Mouse (Mus musculus): Measurements from ENCODE around the gene Dtnb.
A peak's percentile ranks its signal among the peaks of the same experiment; 100 is the strongest.
"Not testable (repeated sequence)": the region's sequence is repeated elsewhere in the genome, so short reads cannot be mapped to it uniquely, and the experiment has no call there.

The Dtnb gene

DNA sequence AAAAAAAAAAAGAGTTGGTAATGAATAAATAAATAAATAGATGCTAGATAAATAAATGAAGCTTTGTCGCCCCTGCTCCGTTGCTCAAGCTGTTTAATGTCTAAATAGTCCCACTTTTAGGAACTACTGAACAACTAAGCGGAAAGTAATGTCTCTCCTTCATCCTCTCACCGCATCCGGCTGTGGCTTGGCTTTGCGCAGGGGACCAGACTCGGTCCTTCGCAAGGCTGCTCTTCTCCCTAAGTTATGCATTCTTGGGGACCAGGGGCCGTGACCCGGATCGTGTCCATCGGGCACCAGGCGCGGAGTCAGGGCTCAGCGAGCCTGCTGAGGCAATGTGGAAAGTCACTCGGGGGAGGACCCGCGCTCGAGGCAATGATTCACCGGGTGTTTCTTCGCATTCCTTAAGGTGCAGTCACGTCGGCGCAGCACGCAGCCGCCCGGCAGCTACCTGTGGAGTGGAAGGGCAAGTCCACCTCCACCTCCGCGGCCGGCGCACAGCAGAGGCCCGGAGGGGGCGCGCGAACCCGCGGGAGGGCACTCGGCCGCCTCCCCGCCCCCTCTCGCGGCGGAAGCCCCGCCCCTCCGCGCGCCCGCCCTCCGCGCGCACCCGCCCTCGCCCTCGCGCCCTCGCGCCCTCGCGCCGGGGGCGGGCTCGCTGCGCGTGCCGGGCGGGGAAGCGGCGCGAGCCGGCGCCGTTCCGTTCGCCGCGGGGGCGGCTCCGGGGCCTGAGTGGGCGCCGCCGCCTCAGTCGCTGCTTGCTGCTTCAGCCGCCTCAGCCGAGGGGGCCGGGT is at the start of gene Dtnb:
TSS of gene Dtnb (plus strand) at position 595 of the 794 bp plus-strand sequence.
- peak; percentile 35 to 64 for DNase-seq (ENCODE audit: low spot score in 2 of 2)

DNA sequence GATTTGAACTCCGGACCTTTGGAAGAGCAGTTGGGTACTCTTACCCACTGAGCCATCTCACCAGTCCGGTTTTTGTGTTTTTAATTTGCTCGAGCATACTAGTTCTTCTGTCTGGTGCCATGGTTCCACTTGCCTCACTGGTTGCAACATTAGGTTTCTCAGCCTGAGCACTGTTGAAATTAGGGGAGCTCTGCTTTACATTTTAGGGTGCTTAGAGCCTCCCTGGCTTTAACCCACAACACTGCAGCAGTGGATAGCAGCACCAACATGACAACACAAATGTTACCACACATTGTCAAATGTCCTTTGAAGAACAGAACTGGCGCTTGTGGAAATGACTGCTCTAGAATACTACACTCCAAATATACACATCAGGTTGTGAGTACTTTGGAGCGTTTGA is 46.6 kb upstream of the Dtnb start:
- DNase-seq (ENCODE audit: low spot score in 2 of 2), result no peak

DNA sequence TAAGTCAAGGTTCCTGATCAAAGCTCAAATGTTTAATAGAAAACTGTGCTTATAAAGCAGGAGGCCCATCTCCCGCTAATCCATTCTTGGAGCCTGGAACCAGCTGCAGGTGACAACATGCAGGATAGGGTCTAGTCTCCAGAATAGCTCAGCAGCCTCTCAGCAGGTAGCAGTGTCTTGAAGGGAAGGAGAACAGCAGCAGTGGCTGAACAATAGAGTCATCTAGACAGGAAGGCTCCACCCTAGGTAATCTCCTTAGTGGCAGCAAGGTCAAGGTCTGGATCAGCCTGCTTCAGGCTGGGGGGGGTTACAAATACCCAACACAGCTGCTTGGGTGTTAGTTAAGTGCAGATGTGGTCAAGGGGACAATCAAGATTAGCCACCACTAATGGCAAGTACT is 36.7 kb upstream of the Dtnb start:
- not testable (repeated sequence) for DNase-seq (ENCODE audit: low spot score in 2 of 2)

DNA sequence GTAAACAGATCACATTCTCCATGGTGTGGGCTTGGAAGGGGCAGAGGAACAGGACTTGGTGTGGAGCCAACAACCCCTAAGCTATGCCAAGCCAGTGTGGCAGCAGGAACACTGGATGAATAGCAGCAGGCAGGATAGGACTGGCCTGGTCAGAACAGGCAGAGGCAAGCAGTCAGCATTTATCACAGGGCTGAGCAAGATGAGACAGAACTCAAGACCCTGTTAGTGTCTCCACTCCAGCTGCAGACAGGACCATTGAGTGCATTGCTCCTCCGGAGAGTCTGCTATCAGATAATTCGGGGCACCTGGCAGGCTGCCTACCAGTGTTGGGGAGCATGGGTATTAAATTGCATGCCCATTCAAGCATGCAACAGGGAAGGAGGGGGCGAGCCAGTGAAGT is 34.6 kb upstream of the Dtnb start:
- no peak for DNase-seq (ENCODE audit: low spot score in 2 of 2)

DNA sequence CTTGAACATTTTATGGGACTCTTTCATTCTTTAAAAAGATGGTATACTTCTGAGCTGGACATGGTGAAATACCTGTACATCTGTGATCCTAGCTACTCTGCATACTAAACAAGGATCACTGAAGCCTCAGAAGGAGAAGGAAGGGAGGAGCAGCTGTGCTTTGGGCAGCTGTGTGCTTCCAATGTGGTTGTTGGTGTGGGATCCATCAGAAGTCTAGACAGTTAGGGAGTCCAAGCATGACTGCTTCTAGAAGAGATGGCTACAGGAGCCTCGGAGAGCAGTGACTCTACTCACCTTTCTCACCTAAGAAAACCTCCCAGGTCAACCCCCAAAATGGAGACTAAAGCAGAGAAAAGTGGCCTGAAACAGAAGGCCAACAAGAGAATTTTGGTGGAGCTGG is 34.1 kb upstream of the Dtnb start:
- no peak for DNase-seq (ENCODE audit: low spot score in 2 of 2)

DNA sequence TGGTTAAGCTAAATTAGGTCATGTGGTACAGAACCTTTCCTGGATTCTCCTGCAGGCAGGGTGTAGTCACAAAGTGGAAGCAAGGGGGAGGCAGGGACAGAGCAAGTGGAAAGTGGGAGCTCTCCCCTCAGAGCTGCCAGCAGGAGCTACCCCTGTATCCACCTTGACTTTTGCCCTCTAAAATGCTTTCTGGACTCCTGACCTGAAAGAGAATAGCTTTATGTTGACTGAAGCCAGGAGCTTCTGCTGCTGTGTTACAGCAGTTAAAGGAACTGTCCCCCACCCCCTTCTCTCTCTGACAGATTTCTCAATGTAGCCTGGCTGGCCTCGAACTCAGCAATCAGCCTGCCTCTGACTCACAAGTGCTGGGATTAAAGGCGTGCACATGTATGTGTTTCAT is 32.6 kb upstream of the Dtnb start:
- DNase-seq (ENCODE audit: low spot score in 2 of 2), result no peak

DNA sequence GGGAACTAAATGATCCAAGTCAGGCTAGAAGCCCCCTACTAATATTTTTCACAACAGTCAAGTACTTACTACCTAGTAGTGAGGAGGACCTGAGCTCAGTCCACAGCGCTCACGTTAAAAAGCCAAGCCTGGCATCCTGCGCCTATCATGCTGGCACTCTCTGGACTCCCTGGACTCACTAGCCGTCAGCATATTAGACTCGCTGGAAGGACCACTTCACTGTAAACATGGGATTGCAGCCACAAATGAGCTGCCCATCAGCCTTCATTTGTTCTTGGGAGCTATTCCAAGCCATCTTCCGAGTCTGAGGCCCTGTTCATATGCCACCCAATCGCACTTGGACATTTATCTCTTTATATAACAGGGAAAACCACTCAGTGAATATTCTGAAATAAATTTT is 31.3 kb upstream of the Dtnb start:
- no peak for DNase-seq (ENCODE audit: low spot score in 2 of 2)

DNA sequence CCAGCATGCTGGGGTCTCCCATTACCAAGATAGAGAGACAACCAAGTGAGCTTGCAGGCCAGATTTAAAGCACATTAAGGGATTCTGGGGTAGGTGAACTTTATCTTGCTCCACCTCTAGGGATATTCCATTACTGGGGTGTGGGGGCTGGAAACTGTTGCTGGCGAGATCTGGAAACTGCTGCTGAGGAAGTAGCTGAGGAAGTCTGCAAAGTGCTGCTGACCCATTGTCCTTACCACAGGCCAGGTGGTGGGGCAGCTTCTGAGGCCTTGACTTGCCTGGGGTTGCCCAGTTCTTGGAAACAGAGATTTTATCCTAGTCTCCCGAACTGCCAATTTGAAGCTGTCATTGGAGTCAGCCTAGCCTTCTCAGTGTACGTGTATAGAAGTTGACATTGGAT is 26.7 kb upstream of the Dtnb start:
- DNase-seq (ENCODE audit: low spot score in 2 of 2), result no peak

DNA sequence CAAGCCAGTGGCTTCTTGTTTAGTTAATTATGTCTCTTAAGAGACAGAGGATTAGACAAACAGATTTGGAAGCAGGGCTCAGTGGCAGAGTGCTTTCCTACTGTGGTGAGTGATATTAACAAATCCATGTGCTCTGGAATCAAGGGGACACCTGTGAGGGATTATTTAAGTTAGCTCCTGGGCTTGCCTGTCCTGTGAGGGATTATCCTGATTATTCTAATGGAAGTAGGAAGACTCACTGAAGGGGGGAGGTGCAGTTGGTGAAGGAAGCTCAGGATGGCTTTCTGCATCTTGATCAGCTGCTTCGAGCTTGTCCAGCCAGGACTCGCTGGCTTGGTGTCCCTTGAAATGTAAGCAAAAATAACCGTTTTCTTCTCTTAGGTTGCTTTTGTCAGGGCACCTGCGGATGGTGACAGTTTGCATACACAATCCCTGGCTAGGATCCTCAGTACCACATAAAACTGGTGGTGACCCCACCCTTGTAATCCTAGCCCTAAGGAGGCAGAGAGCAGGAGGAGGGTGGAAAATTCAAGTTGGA is 26.0 kb upstream of the Dtnb start:
- DNase-seq (ENCODE audit: low spot score in 2 of 2), result no peak

DNA sequence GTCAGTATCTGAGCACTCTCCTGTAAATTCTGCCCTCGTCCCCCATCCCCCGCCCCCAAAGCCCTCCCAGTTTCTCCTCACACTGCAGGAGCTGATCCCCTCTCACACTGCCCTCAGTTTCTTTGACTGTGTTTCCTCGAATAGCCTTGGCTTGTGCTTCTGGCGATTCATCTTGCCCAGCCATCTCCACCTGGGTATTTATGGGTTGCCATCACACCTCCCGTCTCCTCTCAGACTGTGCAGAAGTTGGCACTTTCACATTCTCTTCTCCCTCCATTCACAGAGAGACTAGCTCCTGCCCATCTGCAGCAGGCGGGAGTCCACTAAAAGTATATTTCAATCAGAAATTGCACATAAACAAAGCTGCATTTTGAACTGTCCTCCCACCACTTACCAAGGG is 25.4 kb upstream of the Dtnb start:
- no peak for DNase-seq (ENCODE audit: low spot score in 2 of 2)

DNA sequence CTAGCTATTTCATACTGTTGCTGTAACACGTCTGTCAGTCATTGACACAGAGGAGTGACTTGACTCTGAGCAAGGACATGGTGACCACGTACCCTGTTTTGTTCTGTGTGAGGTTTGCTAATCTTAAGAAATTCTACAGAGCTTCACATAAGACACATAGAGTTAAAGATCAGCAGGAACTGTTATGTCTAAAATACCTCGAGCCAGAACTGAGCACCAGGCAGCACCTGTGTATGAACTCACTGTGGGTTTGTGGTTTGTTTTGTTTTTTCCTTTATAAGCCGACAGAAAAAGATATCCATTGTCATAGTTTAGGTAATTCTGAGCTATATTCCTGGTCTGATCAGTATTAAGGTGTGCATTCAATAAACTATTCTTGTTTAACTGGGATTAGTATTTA is 24.7 kb upstream of the Dtnb start:
- DNase-seq (ENCODE audit: low spot score in 2 of 2), result no peak

DNA sequence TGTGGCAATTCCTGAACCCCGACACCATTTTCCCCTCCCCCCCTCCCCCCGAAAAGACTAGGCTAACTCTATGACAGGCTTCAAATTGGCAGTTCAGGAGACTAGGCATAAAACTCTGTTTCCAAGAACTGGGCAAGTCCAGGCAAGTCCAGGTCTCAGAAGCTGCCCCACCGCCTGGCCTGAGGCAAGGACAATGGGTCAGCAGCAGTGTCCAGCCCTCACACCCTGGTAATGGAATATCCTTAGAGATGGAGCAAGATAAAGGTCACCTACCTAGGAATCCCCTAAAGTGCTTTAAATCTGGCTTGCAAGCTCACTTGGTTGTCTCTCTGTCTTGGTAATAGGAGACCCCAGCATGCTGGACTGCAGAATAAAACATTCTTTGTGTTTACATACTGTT is 24.3 kb upstream of the Dtnb start:
- no peak for DNase-seq (ENCODE audit: low spot score in 2 of 2)

DNA sequence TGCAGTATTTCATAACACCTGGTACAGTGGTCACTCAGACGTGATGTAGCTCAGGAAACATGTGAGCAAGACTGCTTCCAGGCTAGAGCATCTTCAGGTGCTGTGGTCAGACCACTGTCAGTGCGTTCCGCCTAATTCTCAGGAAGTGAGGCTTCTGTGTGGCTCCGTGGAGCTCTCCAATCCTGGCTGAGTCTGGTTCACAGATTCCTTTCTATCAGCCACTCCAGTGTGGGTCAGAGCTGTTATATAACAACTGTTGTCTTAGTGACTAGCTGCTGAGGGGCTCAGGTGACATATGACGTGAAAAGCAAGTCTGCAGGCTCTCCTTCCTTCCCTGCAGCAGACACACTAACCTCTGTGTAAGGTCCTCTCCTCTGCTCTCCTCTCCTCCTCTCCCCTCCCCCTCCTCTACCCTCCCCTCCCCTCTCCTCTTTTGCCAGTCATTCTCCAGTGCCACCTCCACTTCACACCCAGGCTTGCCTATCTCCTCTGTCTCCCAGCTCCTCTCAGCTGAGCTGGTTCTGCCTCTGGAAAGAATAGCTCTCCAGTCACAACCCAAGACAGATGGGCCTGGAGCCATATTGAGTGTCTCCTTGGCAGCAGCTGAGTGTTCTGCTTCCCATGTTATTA is 23.5 kb upstream of the Dtnb start:
- DNase-seq (ENCODE audit: low spot score in 2 of 2), result peak; percentile 12 to 20

DNA sequence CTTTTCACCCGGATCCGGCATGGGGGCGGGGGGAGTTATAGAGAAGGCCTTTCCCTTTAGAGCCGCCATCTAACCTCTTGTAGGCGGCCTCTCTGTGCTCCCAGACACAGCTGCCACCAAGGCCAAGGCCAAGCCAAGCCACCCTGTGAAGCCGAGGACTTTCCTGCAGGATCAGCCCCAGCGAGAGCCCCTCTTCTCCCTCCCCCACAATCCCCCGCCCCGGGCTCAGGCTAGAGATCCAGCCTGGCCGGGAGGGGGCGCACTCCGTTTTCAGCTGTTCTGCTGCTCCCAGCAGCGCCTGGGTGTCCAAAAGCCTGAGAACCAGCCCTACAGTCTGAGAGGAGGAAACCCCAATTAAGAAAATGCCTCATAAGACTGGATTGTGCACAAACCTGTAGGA is 21.9 kb upstream of the Dtnb start:
- DNase-seq (ENCODE audit: low spot score in 2 of 2), result no peak

DNA sequence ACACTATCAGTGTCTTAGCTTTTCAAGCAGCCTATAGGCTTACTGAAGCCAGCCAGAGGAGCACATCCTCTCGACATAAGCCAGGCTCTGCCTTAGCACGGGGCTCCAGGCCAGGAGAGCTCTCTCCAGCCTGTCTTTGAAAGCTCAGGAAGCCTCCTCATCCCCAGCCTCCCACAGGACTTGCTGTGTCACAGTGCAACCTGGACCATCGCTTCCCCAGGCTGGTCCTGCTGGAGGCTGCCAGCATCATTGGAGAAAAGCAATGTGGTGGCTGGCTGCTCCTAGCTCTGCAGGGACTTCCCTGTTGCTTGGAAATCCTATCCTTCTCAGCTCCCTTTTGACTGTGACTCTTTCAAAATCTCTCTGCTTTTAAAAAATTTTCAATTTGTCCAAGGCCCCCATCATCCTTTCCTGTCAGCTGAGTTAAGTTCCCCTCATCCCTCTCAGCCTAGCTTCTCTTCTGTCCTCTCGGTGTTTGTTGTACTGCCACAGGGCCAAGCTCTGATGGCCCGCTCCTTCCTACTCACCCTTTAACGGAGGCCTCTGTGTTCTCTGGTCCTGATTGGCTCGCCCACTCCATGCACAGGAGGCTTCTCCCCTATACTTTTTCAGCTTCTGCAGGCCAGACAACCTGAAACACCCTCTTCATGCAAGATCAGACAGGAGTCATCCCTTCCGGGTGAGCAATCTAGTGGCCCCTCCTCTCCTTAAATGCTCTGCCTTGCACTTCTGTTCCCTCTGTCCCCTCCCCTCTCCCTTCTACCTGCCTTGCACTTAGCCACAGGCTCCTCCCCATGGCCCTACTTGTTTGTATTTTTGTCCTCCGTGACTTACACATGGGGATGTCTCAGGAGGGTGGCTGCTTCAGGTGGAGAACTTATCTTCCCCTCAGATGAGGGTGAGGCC is 14.5 kb upstream of the Dtnb start:
- DNase-seq (ENCODE audit: low spot score in 2 of 2), result no peak

DNA sequence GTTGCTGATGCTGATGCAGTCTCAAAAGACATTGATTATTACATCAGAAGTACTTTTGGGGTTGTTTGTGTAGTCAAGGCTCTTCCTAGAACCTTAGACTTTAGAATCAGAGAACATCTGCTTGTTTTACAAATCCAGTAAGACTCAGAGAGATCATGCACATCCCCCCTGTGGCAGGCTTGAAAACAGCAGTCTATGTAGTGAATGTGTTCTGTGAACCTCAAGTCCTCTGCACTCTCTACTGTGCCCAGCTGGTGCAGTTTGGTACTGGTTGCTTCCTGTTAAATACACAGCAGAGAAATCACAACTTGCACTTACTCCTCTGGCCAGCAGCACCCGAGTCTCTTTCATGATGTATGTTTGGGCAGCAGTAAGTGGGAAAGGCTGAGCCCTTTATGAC is 11.6 kb upstream of the Dtnb start:
- DNase-seq (ENCODE audit: low spot score in 2 of 2), result peak in 1 of 2 experiments; percentile 69

DNA sequence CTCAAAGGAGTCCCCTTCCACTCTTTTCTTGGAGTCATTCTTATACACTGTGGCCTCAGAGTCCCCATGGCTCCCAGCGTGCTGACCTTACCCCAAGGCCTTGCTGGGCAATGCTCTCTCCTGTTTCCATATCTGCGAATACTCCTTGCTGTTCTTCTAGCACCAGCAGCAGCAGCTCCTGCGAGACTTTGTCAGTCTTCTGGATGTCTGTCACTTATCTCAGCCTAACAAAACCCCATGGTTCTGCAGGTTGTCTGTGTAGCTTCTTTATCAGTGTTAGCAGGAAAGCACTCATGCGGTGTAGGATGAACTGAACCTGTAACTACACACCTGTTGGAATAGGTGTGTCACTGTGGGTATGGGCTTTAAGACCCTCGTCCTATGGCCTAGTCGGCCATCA is 11.1 kb upstream of the Dtnb start:
- DNase-seq (ENCODE audit: low spot score in 2 of 2), result no peak

DNA sequence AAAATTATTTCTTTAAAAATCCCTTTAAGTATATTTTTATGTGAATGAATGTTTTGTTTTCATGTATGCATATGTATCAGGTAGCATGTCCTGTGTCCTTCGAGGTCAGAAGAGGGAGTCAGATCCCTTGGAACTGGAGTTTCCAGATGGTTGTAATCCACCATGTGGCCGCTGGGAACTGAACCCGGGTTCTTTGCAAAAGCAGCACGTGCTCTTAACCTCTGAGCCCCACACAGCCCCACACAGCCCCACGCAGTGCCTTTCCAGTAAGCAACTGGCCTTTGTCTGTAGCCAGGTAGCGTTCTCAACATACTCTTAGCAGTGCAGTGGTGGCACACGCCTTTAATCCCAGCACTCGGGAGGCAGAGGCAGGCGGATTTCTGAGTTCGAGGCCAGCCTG is 9.4 kb upstream of the Dtnb start:
- no peak for DNase-seq (ENCODE audit: low spot score in 2 of 2)

DNA sequence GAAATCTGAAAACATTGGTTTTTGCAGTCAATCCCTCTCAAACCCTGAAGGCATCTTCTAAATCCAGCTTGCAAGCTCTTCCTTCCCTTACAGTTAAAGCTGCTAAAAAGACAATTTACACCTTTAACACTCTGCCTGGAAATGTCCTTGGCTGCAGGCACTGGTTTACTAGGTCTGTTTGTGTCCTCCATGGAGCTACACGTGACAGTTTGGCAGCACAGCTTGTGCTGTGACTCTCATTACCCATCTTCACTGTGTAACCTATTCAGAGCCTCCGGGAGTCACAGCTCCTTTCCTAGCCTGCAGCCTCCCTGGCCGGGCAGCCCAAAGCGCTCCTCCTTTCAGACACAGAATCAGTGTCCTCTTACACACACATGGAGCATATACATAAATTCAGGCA is 8.5 kb upstream of the Dtnb start:
- no peak for DNase-seq (ENCODE audit: low spot score in 2 of 2)

DNA sequence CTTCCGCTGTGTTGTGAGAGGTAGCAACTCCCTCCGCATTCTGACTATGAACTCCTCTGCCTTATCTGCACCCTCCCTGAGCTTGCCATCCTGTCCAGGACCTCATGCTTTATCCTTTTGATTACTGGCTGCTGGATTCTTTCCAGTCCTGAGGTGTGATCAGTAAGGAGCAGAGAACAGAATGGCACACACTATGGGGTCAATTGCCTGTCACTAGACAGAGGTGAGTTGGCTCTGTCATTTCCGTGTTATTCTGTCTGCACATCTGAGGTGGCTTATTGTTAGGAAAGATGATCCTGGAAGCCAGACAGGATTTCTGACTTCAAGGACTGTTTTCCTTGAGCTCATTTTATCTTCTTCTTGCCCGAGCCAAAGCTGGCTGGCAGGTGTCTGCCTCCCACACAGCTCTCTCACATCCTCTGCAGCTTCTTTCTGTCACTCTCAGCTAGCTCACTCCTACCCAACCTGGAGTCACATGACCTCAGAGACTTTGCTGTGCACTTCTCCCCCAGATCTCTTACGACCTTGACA is 3.7 kb upstream of the Dtnb start:
- DNase-seq (ENCODE audit: low spot score in 2 of 2), result peak in 1 of 2 experiments; percentile 9

DNA sequence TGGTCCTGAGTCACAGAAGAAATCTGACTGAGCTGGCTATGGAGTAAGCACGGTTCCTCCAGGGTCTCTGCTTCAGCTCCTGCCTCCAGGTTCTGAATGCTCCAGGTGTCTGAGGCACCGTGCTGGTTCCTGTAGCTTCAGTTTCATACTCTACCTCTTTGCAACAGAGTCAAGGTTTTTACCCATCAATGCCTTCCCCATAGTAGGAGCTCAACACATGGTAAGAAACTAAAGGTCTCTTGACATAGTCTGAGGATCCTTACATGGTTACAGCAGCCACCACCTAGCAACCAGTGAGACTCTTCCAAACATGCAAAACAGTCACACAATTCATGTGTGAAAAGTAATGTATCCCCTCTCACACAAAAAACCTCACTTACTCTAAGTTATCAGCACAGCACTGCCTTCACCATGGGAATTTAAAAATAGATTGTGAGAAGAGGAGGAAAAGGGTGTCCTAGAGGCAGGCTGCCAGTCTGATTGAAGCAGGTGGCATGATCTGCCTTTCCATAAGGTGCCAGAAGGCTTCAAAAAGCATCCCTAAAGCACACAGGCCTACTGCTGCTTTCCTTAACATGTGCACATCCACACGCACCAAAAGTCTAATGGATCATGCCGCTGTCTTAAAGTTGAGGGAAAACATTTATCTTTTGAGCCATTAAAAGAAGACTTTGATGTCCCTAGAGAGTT is 1.3 kb upstream of the Dtnb start:
- peak in 1 of 2 experiments; percentile 27 for DNase-seq (ENCODE audit: low spot score in 2 of 2)

Data from natural killer cell, adult 2 months (primary cell).